ENCODE assay signal across 8 mouse cellular contexts in the genomic region with DNA sequence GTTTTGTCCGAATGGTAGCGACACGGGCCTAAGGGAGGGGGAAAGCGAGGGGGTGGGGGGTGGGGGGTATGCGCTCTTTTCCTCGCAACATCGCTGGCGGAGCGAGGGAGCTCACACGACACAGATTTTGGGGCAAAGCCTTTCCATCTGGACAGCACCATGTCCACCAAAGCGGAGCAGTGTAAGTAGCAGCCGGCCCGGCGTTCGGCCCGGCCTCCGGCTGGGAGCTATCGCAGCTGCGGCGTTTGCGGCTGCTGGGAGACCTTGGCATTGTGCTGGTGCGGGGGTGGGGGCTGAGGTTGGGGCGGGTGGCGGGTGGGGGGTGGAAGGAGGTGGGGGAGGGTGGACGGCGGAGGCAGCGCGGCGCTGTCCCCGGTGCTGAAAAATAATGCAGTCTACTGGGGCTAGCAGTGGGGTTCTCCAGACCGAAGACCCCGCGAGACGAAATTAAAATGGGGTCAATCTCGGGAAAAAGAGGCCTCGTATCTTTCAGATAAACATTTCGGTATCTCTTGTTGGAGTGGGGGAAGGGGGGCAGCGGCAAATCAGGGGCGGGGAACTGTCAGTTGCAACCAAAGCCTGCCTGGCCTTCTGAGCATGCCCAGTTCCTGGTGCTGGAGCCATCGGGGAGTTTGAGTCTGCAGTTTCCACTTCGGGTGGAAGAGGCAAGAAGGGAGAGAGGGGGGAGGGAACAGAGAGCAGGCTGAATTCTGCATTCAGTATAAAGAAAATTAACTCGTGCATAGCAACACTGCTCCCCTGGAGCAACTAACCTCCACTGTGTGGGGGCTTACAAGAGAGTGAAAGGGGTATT. TPM values are rescaled to one million over a fixed set of nuclear protein-coding genes. Genes with fewer than 3 reads are reported as not detected.
DNase-seq lines count a peak whose midpoint lies in the region; ATAC-seq lines count a peak whose summit lies in the region.

No protein-coding gene starts in this region.

- no peaks in the 10 kb centered on the region for H3K36me3 ChIP-seq in forebrain, embryonic 11.5 days (ENCODE audit: control insufficient read depth, insufficient read depth, low read length)
- no peaks in the 10 kb centered on the region for H3K36me3 ChIP-seq in hindbrain, embryonic 13.5 days

- no peaks in the 10 kb centered on the region for H3K4me1 ChIP-seq in forebrain, embryonic 11.5 days (replicated peaks; ENCODE audit: control insufficient read depth, insufficient read depth, low read length)
- peaks cover 43% of the 10 kb centered on the region for H3K4me1 ChIP-seq in hindbrain, embryonic 13.5 days (replicated peaks)

- peak overlapping the region; percentile 35 for H3K9ac ChIP-seq in forebrain, embryonic 11.5 days (ENCODE audit: low read length)
- peak overlapping the region; percentile 84 for H3K9ac ChIP-seq in hindbrain, embryonic 13.5 days

- peak; percentile 87 for ATAC-seq in forebrain, embryonic 11.5 days (replicated peaks; ENCODE audit: low FRiP score)
- peak; percentile 78 for ATAC-seq in hindbrain, embryonic 13.5 days (ENCODE audit: low FRiP score)
- ATAC-seq in activated CD4-positive, CD25-positive, alpha-beta regulatory T cell, adult 4 months: no peak

- H3K27me3 ChIP-seq in forebrain, embryonic 11.5 days (ENCODE audit: control insufficient read depth, insufficient read depth, low read length): peaks cover 11% of the 10 kb centered on the region; the same call in 1 of the 2 replicates
- H3K27me3 ChIP-seq in hindbrain, embryonic 13.5 days: peaks cover 7% of the 10 kb centered on the region; the same call in 1 of the 2 replicates

- H3K4me3 ChIP-seq in forebrain, embryonic 11.5 days (ENCODE audit: low read depth, low read length): peak overlapping the region; percentile 58
- H3K4me3 ChIP-seq in hindbrain, embryonic 13.5 days: peak overlapping the region; percentile 66

- peak overlapping the region; percentile 73 for H3K4me2 ChIP-seq in forebrain, embryonic 11.5 days (ENCODE audit: low read depth, low read length, severe bottlenecking)
- peak overlapping the region; percentile 74 for H3K4me2 ChIP-seq in hindbrain, embryonic 13.5 days

- H3K9me3 ChIP-seq in forebrain, embryonic 11.5 days (ENCODE audit: control insufficient read depth, low read length): no peaks in the 10 kb centered on the region
- no peaks in the 10 kb centered on the region for H3K9me3 ChIP-seq in hindbrain, embryonic 13.5 days

- H3K27ac ChIP-seq in forebrain, embryonic 11.5 days (ENCODE audit: low read depth, low read length): peak overlapping the region; percentile 75
- peak overlapping the region; percentile 99 for H3K27ac ChIP-seq in hindbrain, embryonic 13.5 days

- WGBS in forebrain, embryonic 11.5 days: under 1% methylated on average over 41 of the region's 42 CpGs
- 0% methylated on average over 41 of the region's 42 CpGs for WGBS in hindbrain, embryonic 13.5 days

- DNase-seq in NIH3T3 (ENCODE audit: low read depth): peak; percentile 9
- DNase-seq in brain, adult 2 months (ENCODE audit: low read depth, low spot score): peak; percentile 96
- DNase-seq in forebrain, embryonic 11.5 days (ENCODE audit: low spot score): peak; percentile 88
- DNase-seq in layer of hippocampus, postnatal 36 days: peak; percentile 74 to 77
- peak; percentile 59 for DNase-seq in lung, postnatal 10 days
- peak; percentile 76 to 78 for DNase-seq in right cerebral cortex, adult 2 months (ENCODE audit: low spot score in 2 of 2)

RNA-seq across cellular contexts. Expression of a gene that starts 0.9 kb away (rescaled TPM):
- polyA plus RNA-seq in forebrain, embryonic 11.5 days (2014; fragmentation: Nextera tagmentation; extraction: Ambion mirVana): 2.1 and 2.2 TPM in 2 replicates
- 7.1 and 7.6 TPM in 2 replicates for polyA plus RNA-seq in hindbrain, embryonic 13.5 days (2015; fragmentation: Nextera tagmentation; extraction: Ambion mirVana)
- total RNA-seq in layer of hippocampus, postnatal 36 days (2021): 10 to 100 TPM; 53.0 to 57.7 TPM
- under 1 TPM; 0.32 to 0.60 TPM for polyA plus RNA-seq in activated CD4-positive, CD25-positive, alpha-beta regulatory T cell, adult 4 months (2017; shearing (Covaris generic))

RNA-seq across cellular contexts. Expression of a gene that starts 50.5 kb away (rescaled TPM):
- polyA plus RNA-seq in forebrain, embryonic 11.5 days (2014; fragmentation: Nextera tagmentation; extraction: Ambion mirVana): not detected in 2 replicates
- polyA plus RNA-seq in hindbrain, embryonic 13.5 days (2015; fragmentation: Nextera tagmentation; extraction: Ambion mirVana): not detected in 2 replicates
- not detected for total RNA-seq in layer of hippocampus, postnatal 36 days (2021)
- not detected for polyA plus RNA-seq in activated CD4-positive, CD25-positive, alpha-beta regulatory T cell, adult 4 months (2017; shearing (Covaris generic))

Comparison
In these comparisons a context has a peak if more than half of its experiments do, and no peak if none do; other contexts are left out.
1. DNase-seq: peak in every context shown above with its lines; median percentile 96 in brain, adult 2 months; 88 in forebrain, embryonic 11.5 days; 77 in right cerebral cortex, adult 2 months; 76 in layer of hippocampus, postnatal 36 days; 59 in lung, postnatal 10 days; 9 in NIH3T3.